Mouse (Mus musculus): ENCODE measurements around the gene Slc25a23.
"Not testable (repeated sequence)": the region's sequence is repeated elsewhere in the genome, so short reads cannot be mapped to it uniquely, and the experiment has no call there.

Gene Slc25a23

DNA sequence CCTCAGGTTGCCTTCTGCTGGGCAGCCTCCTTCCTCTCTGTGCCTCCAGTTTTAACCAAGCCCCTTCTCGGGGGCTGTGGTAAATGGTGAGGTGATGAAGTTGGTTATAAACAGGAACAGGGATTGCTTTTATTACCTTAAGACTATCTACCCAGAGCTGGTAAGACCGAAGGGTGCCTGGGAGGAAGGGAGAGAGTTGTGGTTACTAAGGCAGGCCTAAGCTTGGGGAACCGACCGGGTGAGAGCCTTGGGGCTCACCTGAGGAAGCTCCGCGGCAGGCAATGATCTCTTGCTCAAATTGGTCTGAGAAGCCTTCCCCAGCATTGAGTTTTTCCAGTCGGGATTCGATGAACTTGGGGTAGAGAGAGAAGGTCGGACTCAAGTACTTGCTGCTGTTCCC, 10.6 kb upstream of the Slc25a23 start:
- DNase-seq, result no peak

- DNase-seq, result no peak
Observed at GRCm38 (mm10) chr17:57066908-57067307, 7.2 kb upstream of the Slc25a23 start.

DNA sequence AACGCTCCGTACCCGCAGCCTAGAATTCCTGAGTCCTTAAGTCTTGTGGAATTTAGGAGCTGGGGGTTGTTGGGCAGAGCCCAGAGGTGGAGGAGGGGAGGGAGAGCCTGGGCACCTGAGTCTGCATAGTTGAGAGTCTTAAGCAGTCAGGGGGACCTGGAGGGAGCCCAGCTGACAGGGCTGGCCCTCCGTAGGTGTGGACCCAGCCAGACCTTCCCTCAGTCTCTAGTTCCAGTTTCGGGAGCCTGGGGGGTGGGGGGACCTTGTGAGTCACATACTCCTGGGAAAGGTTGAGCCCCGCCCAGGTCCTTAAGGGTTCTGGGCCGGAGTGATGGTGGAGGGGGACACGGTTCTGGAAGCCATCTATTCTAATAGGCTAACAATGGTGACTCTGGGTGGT, 3.4 kb upstream of the Slc25a23 start:
- DNase-seq, result no peak

DNA sequence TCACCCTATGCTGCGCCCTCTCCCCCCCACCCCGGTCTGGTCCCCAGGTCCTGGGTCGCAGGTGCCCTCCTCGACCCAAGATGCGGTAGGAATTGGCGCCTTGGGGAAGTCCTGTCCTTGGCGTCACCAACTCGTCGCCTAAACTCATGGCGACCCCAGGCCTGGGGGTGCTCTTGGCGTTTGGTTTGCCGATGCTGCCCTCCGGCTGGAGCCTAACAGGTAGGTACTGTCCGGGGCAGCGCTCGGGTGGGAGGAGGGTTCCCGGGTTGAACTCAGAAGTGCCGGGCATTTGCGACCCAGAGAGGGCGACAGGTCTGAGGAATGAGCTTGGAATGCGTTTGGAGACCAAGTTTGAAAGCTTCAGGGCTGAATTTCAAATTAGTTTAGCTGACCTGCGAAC, 2.9 kb upstream of the Slc25a23 start:
- DNase-seq, result no peak

DNA sequence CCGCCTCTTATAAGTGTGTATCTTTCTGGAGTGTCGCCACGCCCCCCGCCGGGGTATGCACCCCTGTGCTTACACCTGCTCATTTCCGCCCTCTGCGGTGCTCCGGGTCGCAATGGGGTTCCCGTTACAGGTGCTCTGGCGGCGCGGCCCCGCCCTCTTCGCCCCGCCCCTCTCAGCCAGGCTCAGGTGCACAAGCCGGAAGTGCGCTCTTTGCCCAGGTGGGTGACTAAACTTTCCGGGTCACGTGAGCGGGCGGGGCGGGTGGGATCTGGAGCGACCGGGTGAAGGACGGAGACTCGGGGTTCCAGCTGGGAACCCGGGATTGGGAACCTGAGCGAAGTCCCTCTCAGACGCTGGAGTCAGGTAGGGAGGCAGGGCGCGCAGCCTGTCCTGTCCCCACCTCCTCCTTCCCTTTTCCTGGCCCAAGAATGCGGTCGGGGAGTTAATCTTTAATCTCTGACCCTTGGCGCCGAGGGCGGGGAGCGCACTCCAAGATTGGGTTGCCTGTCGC, 2.4 kb upstream of the Slc25a23 start:
- DNase-seq, result no peak

GRCm38 (mm10) chr17:57061069-57061468, 1.4 kb upstream of the Slc25a23 start:
- no peak for DNase-seq

- DNase-seq, result peak; percentile 95
Observed at GRCm38 (mm10) chr17:57060231-57060801, 653 bp upstream of the Slc25a23 start.

DNA sequence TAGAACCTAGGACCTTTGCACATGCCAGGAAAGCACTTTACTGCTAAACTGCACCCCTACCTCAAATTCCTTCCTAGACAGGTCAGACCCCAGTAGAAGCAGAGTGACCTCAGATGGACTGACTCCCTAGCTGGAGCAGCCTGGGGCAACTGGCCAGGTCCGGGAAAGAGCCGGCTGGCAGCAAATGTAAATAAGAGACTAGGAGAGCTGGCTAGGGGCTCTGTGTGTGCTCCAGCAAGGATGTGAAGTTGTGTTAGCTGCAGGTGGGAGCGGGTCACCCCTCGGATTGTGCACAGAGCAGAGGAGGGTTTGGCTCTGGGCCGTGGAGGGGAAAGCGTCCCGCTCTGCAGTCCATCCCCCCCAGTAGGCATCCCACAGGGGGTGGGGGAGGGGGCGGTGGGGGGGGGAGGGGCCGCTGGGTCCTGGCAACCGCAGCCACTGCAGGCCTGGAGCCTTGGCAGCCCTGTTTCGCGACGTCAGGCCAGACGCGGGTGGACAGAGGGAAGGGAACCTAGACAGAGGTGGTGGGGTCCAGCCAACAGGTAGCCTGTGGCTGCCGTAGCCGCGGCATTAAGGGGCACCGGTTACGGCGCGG, 675 bp downstream of the Slc25a23 start, which contains the start of gene Crb3:
Gene Crb3 (plus strand): TSS at position 215 of the 595 bp plus-strand sequence.
- peak; percentile 40 for DNase-seq

- DNase-seq, result no peak
Observed at GRCm38 (mm10) chr17:57056246-57056645, 3.4 kb downstream of the Slc25a23 start.

DNA sequence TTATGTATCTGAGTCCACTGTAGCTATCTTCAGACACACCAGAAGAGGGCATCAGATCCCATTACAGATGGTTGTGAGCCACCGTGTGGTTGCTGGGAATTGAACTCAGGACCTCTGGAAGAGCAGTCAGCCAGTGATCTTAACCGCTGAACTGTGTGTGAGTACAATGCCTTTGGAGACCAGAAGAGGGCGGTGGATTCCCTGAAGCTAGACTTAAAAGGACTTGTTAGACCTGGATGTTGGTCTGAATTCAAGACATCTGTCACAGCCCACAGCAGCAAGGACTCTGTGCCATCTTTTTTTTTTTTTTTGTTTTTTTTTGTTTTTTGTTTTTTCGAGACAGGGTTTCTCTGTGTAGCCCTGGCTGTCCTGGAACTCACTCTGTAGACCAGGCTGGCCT, 8.0 kb downstream of the Slc25a23 start:
- DNase-seq, result not testable (repeated sequence)

- DNase-seq, result no peak
Observed at GRCm38 (mm10) chr17:57048816-57049215, 10.8 kb downstream of the Slc25a23 start.

DNA sequence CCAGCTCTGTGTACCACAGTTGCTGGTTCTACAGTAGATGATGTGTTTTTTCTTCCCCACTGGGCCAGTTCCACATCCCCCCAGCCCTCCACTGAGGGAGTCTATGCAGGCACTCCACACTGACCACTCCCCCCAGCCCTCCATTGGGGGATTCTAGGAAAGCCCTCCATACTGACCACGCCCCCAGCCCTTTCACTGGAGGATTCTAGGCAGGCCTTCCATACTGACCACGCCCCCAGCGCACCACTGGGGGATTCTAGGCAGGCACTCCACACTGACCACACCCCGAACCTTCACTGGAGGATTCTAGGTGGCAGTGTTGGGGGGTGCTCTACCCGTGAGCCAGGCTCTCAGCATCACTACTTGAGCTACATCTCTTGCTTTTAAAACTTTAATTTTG, 12.3 kb downstream of the Slc25a23 start:
- DNase-seq, result peak; percentile 36

DNA sequence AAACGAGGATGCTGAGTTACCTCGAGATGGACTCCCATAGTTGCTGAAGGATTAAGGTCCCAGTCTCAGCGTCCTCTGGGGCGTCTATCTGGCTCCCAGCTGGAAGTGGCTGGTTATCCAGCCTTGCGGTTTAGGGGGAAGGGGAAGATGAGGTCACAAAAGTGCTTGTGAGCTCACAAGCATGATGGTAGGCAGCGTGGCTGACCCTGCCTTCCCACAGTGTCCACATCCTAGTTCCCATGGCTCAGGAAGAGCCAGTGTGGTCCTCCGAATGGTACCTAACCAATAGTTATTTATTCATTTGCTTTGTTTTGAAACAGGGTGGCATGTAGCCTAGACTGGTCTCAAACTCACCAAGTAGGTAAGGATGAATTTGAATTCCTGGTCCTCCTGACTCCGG, 18.1 kb downstream of the Slc25a23 start, which contains the start of gene Slc25a41:
Gene Slc25a41 (minus strand): TSS at position 101 of the 400 bp plus-strand sequence.
- no peak for DNase-seq

- DNase-seq, result no peak
Observed at GRCm38 (mm10) chr17:57038978-57039377, 20.7 kb downstream of the Slc25a23 start.

GRCm38 (mm10) chr17:57032854-57033253, 26.8 kb downstream of the Slc25a23 start:
- DNase-seq, result no peak

DNA sequence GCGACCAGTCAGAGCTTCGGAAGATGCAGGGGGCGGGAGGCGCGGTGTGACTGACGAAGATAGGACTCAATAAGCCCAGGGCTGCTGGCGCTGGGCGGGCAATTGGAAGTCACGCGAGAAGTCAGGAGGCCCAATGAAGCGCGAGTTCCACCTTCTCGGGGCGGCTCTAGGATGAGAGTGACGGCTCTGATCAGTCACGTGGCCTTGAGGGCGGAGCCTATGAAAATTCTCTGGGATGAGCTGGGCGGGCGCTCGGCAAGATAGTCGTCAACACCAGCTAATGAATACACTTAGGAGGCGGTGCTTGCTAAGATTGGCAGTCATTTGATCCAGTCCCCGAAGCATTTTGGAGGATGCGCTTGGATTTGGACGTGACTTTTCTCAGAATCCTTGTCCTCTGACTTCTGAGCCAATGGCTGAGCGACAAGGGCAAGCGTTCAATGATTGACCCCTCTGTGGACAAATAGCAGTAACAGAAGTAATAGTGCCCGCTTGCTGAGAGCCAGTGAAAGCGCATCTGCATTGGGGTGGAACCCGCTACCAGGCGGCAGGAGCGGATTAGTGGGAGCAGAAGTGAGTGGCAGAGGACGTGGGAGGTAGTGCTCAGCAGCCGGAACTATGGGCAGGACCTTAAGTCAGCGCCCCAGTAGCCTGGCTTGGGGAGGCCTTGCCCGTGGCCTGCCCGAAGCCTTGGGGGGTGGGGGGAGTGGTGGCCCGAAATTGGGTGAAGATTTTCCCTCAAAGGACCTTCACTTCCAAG, 27.8 kb downstream of the Slc25a23 start:
- DNase-seq, result peak; percentile 98

DNA sequence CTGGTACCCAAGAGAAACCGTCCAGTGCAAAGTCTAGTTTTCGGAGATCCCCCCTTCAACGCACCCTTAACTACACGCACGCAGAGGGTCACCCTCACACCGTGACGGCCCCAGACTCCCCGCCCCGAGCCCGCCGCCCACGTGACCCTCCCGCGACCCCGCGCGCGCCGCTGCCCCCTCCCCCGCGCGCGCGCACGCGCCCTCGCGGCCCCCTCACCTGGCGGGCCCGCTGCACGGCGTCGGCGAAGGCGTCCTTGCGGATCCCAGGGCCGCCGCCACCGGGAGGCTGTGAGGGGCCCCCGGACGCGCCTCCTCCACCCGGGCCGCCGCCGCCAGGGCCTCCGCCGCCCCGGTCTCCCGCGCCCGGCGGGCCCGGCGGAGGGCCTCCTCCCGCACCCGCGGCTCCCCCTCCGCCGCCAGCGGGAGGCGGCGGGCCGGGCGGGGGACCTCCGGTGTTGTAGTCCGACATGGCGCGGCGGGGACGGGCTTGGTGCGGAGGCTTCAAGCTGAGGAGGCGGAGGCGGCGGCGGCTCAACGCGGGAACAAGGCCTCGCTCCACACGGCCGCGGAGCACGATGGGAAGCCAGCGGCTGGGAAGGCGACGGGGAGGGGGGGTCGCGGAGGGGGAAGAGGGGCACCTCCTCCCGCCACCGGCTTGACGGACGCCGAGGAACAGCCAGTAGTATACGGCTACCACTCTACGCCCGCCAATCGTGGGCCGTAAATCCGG, 28.6 kb downstream of the Slc25a23 start, which contains the start of gene Khsrp:
Gene Khsrp (minus strand): TSS at position 592 of the 730 bp plus-strand sequence.
- peak; percentile 52 for DNase-seq

- DNase-seq, result no peak
Observed at GRCm38 (mm10) chr17:57029691-57030090, 30.0 kb downstream of the Slc25a23 start.

DNA sequence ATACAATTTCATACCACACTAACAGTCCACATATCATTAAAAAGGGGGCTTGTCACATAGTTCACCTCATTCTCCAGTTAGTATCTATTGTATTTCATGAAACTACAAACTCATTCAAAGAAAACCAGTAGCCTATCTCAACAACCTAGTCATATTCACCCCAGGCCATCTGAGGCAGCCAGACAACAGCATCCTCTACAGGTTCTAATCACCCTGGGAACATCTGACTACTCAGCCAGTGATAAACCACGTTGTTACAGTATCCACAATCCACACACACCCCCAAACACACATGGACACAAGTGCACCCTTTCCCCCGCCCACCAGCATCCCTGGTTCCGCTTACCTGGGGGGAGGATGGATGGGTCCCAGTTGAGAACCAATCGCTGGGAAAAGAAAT, 32.2 kb downstream of the Slc25a23 start:
- DNase-seq, result no peak

- DNase-seq, result no peak
Observed at GRCm38 (mm10) chr17:57020960-57021359, 38.7 kb downstream of the Slc25a23 start.

DNA sequence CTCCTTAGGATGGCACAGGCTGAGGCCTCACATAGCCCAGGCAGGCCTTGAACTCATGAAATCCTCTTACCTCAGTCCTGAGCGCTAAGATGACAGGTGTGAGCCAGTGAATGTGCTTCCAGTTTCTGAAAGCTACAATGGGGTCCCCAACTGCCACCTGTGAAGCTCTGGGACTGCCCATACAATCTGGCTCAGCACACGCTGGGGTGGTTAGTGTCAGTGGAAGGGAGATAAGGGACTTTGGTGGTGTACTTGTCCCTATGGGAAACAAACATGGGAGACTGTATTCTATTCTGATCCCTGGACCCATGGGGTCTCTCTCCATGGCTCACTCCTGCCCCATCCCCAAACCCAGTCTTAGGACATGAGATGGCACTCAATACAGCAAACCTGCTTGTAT, 40.0 kb downstream of the Slc25a23 start:
- DNase-seq, result no peak

DNA sequence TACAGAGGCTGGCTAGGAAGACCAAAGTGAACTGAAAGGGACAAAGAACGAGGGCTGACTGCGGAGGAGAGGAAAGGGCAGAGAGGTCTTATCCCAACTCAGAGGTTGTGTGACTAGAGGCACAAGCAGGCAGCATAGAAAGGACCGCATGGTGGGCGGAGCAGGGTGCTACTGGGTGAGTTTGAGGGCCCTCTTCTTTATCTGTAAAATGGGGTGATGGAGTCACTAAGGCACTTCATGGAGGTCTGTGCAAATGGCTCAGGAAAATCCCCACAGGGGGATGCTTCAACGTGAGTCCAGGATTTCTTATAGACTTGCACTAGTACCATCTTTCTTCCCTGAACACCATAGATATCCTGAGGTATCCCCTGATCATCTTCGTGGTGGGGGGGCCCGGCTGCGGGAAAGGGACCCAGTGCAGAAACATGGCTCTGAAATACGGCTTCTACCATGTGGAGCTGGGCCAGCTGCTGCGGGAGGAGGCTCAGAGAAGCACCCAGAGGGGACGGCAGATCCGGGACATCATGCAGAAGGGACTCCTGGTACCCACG, 47.3 kb downstream of the Slc25a23 start:
- no peak for DNase-seq

Measured in right cerebral cortex, postnatal 14 days (tissue).